Mouse (Mus musculus) frontal cortex, postnatal 25 days (tissue): ENCODE results near the gene Mitf.

Experiments
- DNase-seq, 2 experiments: peaks; one replicate each; pipeline ENCODE4 v3.0.0; 2022; ENCODE audit warnings: low spot score in 2 of 2

Mitf gene

DNA sequence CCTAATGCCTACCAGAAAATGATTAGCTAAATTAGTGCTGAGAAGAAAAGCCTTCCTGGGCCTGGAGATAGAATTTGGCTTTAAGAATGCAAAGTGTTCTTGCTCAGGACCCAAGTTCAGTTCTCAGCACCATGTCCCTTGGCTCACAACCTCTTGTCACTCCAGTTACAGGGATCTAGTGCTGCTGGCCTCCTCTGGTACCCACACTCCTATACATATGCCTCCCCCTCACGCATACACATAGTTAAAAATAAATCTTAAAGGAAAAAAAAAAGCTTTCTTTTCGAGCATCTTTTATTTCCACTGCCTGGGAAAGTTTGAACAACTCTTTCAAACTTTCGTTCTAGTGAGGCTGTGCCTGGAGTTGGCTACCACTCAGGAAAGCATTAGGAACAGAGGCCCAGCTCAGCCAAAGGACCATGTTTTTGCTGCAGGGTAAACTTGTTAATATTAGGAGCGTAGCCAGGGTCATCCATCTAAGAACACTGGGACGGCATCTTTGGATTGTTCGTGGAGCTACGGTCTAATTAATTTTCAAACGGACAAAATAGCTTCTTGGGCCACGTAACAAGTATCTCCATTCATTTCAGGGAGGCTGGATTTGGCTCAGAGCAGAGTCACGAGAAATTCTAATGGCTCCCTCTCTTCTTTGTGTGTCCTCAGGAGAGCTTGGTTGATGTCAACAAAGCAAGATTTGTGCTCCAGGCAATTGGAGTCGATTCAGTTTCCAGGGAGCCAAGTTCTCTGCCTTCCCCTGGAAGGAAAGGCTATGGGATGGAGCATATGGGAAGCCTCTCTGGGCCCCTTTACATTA, 239.7 kb downstream of the Mitf start:
- DNase-seq: no peak

DNA sequence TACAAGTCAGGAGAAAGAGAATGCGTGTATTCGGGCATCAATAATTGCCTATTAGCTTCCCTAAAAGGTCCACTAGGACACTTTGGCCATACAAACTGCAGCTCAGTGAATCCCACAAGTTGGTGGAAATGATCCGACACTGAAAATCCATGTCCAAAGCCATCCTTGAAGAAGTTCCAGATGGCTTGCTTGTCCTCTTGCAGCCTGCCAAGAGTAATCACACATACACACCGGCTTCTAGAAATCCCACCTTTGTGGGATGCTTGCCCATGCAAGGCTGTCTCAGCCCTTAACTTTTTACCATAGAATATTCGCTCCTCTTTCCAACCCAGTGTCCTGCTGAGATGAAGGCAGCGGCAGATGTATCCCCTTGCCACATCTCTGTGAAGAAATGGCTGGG, 240.9 kb downstream of the Mitf start:
- no peak for DNase-seq

DNA sequence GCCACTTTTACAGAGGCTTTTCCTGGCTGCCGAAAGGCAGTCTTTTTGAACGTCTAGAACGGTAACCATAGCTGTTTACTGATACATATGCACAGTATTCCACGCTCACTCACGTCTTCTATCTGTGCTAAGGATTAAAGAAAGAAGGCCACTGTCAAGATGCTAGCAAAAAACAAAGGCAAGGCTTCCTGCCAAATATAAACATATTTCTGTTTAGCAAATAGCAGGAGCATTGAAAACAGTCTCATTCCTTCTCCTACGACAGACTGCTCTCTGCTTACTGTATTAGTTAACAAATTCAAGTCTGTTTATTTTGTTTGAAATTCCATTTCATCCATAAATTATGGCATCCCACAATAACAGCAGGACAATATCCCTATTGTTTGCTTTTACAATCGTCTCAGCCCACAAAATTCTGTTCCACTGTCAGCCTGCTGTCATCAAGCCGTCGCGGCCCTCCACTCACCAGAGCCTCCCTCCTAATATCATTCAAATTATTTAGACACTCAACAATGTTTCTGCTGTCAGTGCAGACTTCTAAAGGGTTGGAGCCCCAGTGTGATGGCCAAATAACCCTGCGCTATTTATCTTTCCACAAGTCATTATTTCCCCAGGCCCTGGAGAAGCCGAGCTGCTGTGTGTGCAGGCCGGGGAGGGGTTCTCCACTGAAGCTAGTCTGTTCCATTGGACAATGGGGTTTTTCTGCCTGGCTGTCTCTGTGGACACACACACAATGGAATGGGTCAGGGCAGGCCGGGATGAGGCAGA, 242.0 kb downstream of the Mitf start:
- no peak for DNase-seq

DNA sequence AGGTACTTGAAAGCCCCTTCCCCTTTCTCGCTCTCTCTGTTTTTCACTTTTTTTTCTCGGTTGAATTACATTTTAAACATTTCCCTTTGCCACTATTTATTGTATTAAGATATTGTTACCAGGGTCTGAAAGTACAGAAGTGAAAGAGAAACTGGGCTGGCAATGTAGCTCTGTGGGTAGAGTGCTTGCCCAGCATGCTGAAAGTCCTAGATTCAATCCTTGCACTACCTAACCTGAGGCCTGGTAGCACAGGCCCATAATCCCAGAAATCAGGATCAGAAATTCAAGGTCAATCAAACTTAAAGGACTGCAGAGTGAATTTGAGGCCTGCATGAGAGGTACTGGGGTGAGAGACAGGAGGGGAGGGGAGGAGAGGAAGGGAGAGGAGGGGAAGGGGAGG, 242.7 kb downstream of the Mitf start:
- no peak for DNase-seq

DNA sequence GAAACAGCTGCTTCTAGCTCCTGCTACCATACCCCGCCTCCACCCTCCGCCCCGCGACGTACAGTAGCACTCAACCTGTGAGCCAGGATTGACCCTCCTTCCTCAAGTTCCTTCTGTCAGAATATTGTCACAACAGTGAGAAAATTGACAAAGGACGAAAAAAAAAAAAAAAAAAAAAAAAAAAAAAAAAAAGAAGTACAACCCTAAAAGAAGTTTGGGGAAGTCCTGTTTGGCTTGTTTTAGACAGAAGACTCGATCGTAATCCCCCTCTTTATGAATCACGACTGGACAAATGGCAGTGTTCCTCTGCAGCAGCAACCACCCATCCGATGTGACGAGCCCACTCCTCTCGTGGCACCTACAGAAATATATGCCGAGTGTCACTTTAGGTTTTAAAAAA, 255.0 kb downstream of the Mitf start:
- no peak for DNase-seq

DNA sequence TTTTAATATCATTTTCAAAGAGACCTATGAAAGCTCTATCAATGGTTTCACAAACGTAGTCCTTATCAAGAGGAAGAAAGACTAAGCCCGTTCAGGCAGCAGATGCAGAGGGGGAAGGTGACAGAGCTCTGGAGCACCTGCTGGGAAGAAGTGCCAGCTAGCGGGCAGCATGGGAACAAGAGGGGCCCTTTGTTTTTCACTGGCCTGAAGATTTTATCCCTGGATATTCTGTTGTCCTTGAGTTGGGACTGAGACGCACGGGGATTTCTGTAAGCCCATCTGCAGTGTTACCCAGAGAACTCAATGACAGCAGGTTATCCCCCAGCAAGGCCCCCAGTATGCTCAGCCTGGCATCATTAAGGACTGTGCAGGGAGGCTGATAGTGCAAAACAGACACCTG, 258.1 kb downstream of the Mitf start:
- no peak for DNase-seq

DNA sequence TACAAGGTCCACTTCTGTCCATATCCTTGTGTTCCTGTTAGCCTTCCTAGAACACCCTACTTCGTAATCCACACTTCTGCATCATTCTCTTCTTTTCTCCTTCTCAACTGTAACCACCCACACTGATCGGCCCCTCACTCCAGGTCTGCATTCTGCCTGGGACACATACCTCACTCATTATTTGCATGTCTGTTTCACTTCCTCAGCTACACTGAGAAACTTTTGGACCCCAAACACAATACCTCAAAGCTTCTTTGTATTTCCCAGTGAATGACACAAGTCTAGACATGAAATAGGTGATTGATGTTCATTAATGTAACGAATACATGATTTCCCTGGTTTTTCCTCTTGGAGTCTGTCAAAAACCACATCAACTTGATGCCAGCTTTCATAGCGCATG, 259.6 kb downstream of the Mitf start:
- no peak for DNase-seq
